Mouse (Mus musculus): ENCODE data around the gene Zbtb7a. TPM values are rescaled to one million over a fixed set of nuclear protein-coding genes. Genes with fewer than 3 reads are reported as not detected.

Zbtb7a gene
- polyA plus RNA-seq, 1 experiment from 2014 or later: 13.6 TPM

DNA sequence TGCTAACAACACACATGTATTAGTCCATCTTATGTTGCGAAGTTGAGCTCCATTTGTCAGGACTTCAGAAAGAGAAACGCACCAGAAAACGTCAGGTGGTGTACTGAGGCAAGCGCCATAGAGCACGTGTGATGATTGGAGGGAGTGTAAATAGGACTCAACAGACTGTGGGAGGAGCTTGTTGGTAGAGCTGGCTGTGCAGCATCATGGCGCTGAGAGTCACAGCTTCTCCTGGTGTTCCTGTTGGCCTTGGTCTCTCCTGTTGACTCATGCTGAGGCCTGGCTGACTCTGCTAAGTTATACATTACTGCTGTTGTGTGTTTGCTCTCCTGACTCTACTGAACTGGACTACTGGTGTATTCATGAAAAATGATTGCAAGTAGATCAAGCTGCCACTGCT lies 22.1 kb upstream of the Zbtb7a start:
- Histone ChIP-seq H3K4me3 (ENCODE audit: low read length) (no peak overlapping the region), H3K4me2 (ENCODE audit: low read length) (no peak overlapping the region), H3K36me3 (ENCODE audit: control insufficient read depth, insufficient read depth, low read length) (peaks cover 45% of the 10 kb centered on the region), H3K9ac (ENCODE audit: low read depth, low read length) (no peak overlapping the region), H3K27ac (ENCODE audit: low read depth, low read length) (no peak overlapping the region), H3K27me3 (replicated peaks; ENCODE audit: control insufficient read depth, insufficient read depth, low read length) (no peaks in the 10 kb centered on the region), H3K4me1 (ENCODE audit: control insufficient read depth, insufficient read depth, low read depth, low read length) (no peaks in the 10 kb centered on the region; the same call in 1 of the 2 replicates), H3K9me3 (ENCODE audit: control insufficient read depth, low read length) (no peaks in the 10 kb centered on the region)
- 92% methylated on average over 6 of the region's 6 CpGs for WGBS
- no peak for ATAC-seq

DNA sequence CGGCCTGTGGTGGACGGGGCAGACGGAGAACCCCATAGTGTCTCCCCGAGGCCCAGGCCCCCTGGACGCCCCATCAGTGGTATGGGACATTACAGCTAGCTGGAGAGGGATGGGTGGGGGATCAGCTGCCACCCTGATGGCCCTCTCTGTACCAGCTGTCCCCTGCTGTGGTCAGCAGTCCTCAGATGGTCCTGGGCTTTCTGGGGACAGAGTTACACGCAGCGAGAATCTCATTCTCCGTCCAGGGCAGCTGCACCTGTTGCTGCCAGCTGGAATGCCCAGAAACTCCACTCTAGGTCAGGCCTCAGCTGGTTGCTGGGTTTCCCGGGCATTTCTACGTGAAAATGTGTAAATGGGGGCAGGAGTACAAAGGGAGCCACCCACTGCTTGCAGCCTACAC lies 15.4 kb upstream of the Zbtb7a start:
- Histone ChIP-seq H3K4me1 (ENCODE audit: control insufficient read depth, insufficient read depth, low read depth, low read length) (no peaks in the 10 kb centered on the region), H3K36me3 (ENCODE audit: control insufficient read depth, insufficient read depth, low read length) (peaks cover 46% of the 10 kb centered on the region), H3K9me3 (ENCODE audit: control insufficient read depth, low read length) (no peaks in the 10 kb centered on the region), H3K9ac (ENCODE audit: low read depth, low read length) (no peak overlapping the region), H3K27ac (ENCODE audit: low read depth, low read length) (no peak overlapping the region), H3K4me2 (ENCODE audit: low read length) (no peak overlapping the region), H3K27me3 (replicated peaks; ENCODE audit: control insufficient read depth, insufficient read depth, low read length) (no peaks in the 10 kb centered on the region), H3K4me3 (ENCODE audit: low read length) (no peak overlapping the region)
- ATAC-seq: no peak
- 94% methylated on average over 10 of the region's 10 CpGs for WGBS

- H3K27me3 ChIP-seq (replicated peaks; ENCODE audit: control insufficient read depth, insufficient read depth, low read length): no peaks in the 10 kb centered on the region
- H3K9me3 ChIP-seq (ENCODE audit: control insufficient read depth, low read length): no peaks in the 10 kb centered on the region
- no peak for ATAC-seq
- peaks cover 40% of the 10 kb centered on the region for H3K36me3 ChIP-seq (ENCODE audit: control insufficient read depth, insufficient read depth, low read length)
- H3K4me1 ChIP-seq (ENCODE audit: control insufficient read depth, insufficient read depth, low read depth, low read length): no peaks in the 10 kb centered on the region
- 88% methylated on average over 7 of the region's 7 CpGs for WGBS
- no peak overlapping the region for H3K4me2 ChIP-seq (ENCODE audit: low read length)
- no peak overlapping the region for H3K27ac ChIP-seq (ENCODE audit: low read depth, low read length)
- H3K9ac ChIP-seq (ENCODE audit: low read depth, low read length): no peak overlapping the region
- no peak overlapping the region for H3K4me3 ChIP-seq (ENCODE audit: low read length)
These were observed 14.4 kb upstream of the Zbtb7a start for GRCm38 (mm10) chr10:81120650-81121049.

DNA sequence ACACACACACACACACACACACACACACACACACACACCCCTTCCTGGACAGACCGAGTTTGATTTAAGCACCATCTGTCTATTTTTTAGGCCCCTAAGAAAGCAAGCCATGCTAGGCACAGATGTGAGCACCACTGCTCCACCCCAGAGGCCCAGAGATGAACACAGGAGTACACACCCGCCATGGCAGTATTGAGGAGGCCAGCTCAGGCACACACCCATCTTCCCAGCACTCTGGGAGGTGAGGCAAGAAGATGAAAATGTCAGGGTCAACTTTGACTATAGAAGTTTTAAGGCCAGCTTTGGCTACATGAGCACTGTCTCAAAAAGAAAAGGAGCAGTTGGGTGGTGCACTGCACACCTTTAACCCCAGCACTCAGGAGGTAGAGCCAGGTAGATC lies 12.1 kb upstream of the Zbtb7a start:
- Histone ChIP-seq H3K4me1 (ENCODE audit: control insufficient read depth, insufficient read depth, low read depth, low read length) (no peaks in the 10 kb centered on the region), H3K9ac (ENCODE audit: low read depth, low read length) (no peak overlapping the region), H3K27ac (ENCODE audit: low read depth, low read length) (no peak overlapping the region), H3K27me3 (replicated peaks; ENCODE audit: control insufficient read depth, insufficient read depth, low read length) (no peaks in the 10 kb centered on the region), H3K4me3 (ENCODE audit: low read length) (no peak overlapping the region), H3K36me3 (ENCODE audit: control insufficient read depth, insufficient read depth, low read length) (peaks cover 31% of the 10 kb centered on the region), H3K9me3 (ENCODE audit: control insufficient read depth, low read length) (no peaks in the 10 kb centered on the region), H3K4me2 (ENCODE audit: low read length) (no peak overlapping the region)
- WGBS: 73% methylated on average over 2 of the region's 2 CpGs
- ATAC-seq: no peak

DNA sequence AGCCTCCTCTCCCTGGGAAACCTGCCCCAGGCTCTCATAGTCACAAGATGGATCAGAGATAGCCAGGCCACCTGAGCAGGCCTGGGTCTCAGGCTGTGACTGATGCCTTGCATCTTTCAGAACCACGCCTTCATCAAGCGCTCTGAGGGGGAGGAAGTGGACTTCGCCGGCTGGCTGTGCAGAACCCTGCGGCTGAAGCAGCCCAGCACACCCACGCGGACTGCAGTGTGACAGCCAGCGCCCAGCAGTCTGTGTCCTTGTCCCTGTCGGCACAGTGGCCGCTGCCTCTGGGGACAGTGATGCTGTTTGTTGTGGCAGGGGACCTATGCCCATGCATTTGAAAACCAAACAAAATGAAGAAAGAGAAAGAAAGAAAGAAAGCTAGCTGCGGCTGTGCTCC lies 11.5 kb upstream of the Zbtb7a start:
- H3K4me1 ChIP-seq (ENCODE audit: control insufficient read depth, insufficient read depth, low read depth, low read length): peaks cover 1% of the 10 kb centered on the region; the same call in 1 of the 2 replicates
- H3K27ac ChIP-seq (ENCODE audit: low read depth, low read length): no peak overlapping the region
- ATAC-seq: no peak
- H3K27me3 ChIP-seq (replicated peaks; ENCODE audit: control insufficient read depth, insufficient read depth, low read length): no peaks in the 10 kb centered on the region; the same call in 1 of the 2 replicates
- peaks cover 27% of the 10 kb centered on the region for H3K36me3 ChIP-seq (ENCODE audit: control insufficient read depth, insufficient read depth, low read length)
- no peak overlapping the region for H3K4me2 ChIP-seq (ENCODE audit: low read length)
- no peak overlapping the region for H3K4me3 ChIP-seq (ENCODE audit: low read length)
- H3K9ac ChIP-seq (ENCODE audit: low read depth, low read length): no peak overlapping the region
- WGBS: 82% methylated on average over 11 of the region's 11 CpGs
- no peaks in the 10 kb centered on the region for H3K9me3 ChIP-seq (ENCODE audit: control insufficient read depth, low read length)

GRCm38 (mm10) chr10:81134181-81134587 lies 836 bp upstream of the Zbtb7a start:
- WGBS: 7% methylated on average over 16 of the region's 16 CpGs
- no peak for ATAC-seq
- peaks cover 21% of the 10 kb centered on the region for H3K4me1 ChIP-seq (ENCODE audit: control insufficient read depth, insufficient read depth, low read depth, low read length)
- H3K27me3 ChIP-seq (replicated peaks; ENCODE audit: control insufficient read depth, insufficient read depth, low read length): peaks cover 15% of the 10 kb centered on the region
- no peak overlapping the region for H3K9ac ChIP-seq (ENCODE audit: low read depth, low read length)
- H3K36me3 ChIP-seq (ENCODE audit: control insufficient read depth, insufficient read depth, low read length): no peaks in the 10 kb centered on the region
- no peak overlapping the region for H3K4me3 ChIP-seq (ENCODE audit: low read length)
- no peaks in the 10 kb centered on the region for H3K9me3 ChIP-seq (ENCODE audit: control insufficient read depth, low read length)
- no peak overlapping the region for H3K27ac ChIP-seq (ENCODE audit: low read depth, low read length)
- H3K4me2 ChIP-seq (ENCODE audit: low read length): no peak overlapping the region

DNA sequence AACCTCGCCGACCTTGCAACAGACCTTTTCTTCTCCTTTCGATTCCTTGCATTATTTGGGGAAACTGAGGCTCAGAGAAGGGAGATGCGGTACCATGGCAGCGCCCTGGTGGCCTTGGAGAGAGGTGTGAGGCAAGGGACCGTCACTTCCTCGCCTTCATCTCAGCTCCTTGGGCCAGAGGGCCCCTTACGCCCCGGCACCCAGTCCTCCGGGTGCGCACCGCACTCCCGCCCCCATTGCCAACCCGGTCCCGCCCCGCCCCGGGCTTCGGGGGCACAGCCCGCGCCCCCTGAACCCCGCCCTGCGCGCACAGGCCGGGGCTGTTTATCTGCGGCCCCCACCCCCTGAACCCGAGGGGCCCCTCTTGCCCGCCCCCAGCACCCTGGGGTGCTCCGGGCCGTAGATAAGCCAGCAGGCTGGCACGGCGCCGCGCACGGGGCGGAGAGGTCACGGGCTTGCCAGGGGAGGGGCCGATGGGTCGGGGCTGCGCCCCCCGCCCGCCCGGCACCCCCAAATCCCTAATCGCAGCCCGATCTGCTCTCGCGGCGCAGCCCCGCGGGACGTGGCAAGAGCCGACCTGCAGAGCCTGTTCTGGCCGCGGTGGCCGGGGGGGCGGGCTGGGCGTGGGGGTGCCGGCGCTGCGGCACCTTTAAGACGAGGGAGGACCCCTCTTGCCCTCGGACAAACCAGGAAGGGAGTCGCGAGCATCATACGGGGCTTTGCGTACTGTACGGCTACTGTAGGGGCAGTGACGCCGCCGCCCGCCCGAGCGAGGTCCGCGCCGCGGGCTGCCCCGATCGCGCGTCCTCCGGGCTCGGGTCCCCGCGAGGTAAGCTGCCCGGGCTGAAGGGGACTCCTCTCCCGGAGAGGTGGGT lies 1.0 kb downstream of the Zbtb7a start:
- peak; percentile 32 for ATAC-seq
- H3K27me3 ChIP-seq (replicated peaks; ENCODE audit: control insufficient read depth, insufficient read depth, low read length): peaks cover 12% of the 10 kb centered on the region
- H3K4me2 ChIP-seq (ENCODE audit: low read length): peak overlapping the region; percentile 98
- peak overlapping the region; percentile 91 for H3K9ac ChIP-seq (ENCODE audit: low read depth, low read length)
- H3K4me3 ChIP-seq (ENCODE audit: low read length): peak overlapping the region; percentile 88
- peaks cover 36% of the 10 kb centered on the region for H3K4me1 ChIP-seq (ENCODE audit: control insufficient read depth, insufficient read depth, low read depth, low read length)
- H3K27ac ChIP-seq (ENCODE audit: low read depth, low read length): peak overlapping the region; percentile 96
- under 1% methylated on average over 57 of the region's 86 CpGs for WGBS
- H3K36me3 ChIP-seq (ENCODE audit: control insufficient read depth, insufficient read depth, low read length): no peaks in the 10 kb centered on the region
- no peaks in the 10 kb centered on the region for H3K9me3 ChIP-seq (ENCODE audit: control insufficient read depth, low read length)

GRCm38 (mm10) chr10:81136706-81137231 lies 1.7 kb downstream of the Zbtb7a start:
- peak overlapping the region; percentile 91 for H3K9ac ChIP-seq (ENCODE audit: low read depth, low read length)
- H3K36me3 ChIP-seq (ENCODE audit: control insufficient read depth, insufficient read depth, low read length): no peaks in the 10 kb centered on the region
- under 1% methylated on average over 42 of the region's 50 CpGs for WGBS
- H3K9me3 ChIP-seq (ENCODE audit: control insufficient read depth, low read length): no peaks in the 10 kb centered on the region
- peak; percentile 53 for ATAC-seq
- H3K4me3 ChIP-seq (ENCODE audit: low read length): peak overlapping the region; percentile 88
- H3K27ac ChIP-seq (ENCODE audit: low read depth, low read length): peak overlapping the region; percentile 96
- H3K4me1 ChIP-seq (ENCODE audit: control insufficient read depth, insufficient read depth, low read depth, low read length): peaks cover 38% of the 10 kb centered on the region
- H3K27me3 ChIP-seq (replicated peaks; ENCODE audit: control insufficient read depth, insufficient read depth, low read length): peaks cover 12% of the 10 kb centered on the region
- peak overlapping the region; percentile 98 for H3K4me2 ChIP-seq (ENCODE audit: low read length)

GRCm38 (mm10) chr10:81137252-81138130 lies 2.5 kb downstream of the Zbtb7a start:
- H3K4me1 ChIP-seq (ENCODE audit: control insufficient read depth, insufficient read depth, low read depth, low read length): peaks cover 39% of the 10 kb centered on the region
- H3K36me3 ChIP-seq (ENCODE audit: control insufficient read depth, insufficient read depth, low read length): no peaks in the 10 kb centered on the region
- peak overlapping the region; percentile 96 for H3K27ac ChIP-seq (ENCODE audit: low read depth, low read length)
- peak; percentile 92 for ATAC-seq
- peak overlapping the region; percentile 88 for H3K4me3 ChIP-seq (ENCODE audit: low read length)
- under 1% methylated on average over 62 of the region's 89 CpGs for WGBS
- no peaks in the 10 kb centered on the region for H3K9me3 ChIP-seq (ENCODE audit: control insufficient read depth, low read length)
- H3K4me2 ChIP-seq (ENCODE audit: low read length): peak overlapping the region; percentile 92
- peak overlapping the region; percentile 91 for H3K9ac ChIP-seq (ENCODE audit: low read depth, low read length)
- H3K27me3 ChIP-seq (replicated peaks; ENCODE audit: control insufficient read depth, insufficient read depth, low read length): peaks cover 12% of the 10 kb centered on the region

All from hindbrain, embryonic 16.5 days (tissue).